Mouse (Mus musculus): ENCODE results near the gene Map3k12.

Gene Map3k12

DNA sequence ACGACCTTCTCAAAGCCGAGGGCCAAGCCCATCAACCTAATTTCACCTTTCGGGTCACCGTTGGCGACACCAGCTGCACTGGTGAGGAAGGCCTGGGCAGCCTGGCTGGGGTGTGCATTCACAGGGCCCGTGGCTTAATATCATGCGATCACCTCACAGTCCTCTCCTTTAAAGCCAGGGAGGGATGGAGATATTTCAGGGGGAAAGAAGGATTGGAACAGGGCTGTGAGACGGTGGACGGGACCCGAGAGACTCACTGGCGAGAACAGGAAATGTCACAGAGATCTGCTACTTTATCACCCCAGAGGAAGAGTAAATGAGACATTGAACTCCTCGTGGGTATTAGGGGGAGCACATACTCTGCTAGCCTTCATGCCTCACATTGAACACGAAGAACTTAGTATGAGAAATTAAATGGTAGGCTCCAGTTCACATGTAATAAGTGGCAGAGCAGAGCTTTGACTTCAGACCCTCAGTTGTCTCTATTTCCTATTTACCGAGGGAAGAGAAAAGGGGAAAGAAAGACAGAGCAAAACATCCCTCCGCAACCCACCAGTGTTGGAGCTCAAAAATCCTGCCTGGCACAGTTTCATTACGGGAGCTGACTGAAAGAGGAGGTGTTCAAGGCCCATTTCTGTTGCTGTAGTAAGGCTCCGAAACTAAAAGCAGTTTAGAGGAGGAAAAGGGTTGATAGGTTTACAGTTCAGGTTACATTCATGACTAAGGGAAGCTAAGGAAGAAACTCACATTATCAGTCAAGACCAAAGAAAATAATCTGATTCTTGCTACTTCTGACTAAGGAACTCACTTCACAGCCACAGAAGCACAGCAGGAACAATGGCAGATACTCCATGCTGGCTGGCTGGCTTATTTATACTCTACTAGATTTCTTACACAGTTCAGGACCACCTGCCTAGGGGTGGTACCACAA, 2.6 kb upstream of the Map3k12 start:
- no peak for DNase-seq (ENCODE audit: low spot score)

GRCm38 (mm10) chr15:102518859-102519201, 2.0 kb upstream of the Map3k12 start:
- DNase-seq (ENCODE audit: low spot score): no peak

DNA sequence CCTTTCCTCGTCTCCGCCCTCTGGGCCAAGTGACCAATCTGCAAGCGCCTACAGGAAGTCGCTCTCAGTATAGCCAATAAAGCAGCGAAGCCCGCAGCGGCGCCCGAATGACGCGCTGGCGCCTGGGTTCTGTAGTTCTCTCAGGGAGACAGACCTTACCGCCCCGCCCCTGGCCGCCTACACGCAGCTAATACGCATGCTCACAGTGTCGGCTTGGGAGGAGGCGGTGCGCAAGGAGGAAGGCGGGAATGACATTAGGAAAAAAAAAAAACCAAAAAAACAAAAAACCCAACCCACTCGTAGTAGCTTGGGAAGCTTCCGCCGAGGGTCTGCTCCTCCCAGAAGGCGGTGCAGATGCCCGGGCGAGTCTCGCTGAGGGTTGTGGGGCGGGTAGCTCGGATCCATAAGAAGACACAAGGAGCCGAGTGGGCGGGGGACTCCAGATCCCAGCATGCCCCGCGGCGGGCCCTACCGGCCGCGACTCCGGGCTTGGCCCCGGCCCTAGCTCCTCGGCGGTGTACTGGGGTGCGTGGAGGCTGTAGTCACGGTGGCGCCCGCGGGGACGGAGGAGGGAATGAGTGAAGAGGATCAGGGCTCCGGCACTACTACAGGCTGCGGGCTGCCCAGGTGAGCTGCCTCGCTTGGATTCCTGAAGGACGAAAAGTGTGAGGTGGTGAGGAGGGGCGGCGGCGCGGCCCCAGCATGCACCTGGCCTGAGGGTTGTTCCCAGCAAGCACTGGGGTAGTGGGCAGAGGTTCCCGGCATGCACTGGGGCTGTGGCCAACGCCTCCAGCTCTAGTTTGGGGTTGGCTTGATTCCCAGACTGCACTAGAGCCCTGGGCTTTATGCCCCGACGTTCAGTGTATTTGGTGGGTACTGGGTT, 1.4 kb upstream of the Map3k12 start, which contains the start of gene Tarbp2:
Gene Tarbp2 (plus strand): TSS at position 217 of the 883 bp plus-strand sequence.
- peak; percentile 99 for DNase-seq (ENCODE audit: low spot score)

DNA sequence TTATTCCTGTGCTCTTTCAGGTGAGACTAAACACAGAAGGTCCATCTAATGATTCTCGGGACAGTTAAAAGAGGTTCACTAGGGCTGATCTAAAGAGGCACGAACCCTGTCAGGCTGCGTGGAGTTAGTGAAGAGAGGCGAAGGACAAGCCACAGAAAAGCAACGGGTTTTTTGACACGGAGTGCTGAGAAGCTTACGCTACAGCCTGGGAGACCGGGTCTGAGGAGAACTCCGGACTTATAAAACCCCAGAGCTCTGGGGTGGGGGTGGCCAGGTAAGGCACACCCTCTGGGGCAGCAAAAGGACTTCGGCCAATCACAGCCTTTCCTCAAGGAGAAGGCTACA, 739 bp upstream of the Map3k12 start:
- no peak for DNase-seq (ENCODE audit: low spot score)

DNA sequence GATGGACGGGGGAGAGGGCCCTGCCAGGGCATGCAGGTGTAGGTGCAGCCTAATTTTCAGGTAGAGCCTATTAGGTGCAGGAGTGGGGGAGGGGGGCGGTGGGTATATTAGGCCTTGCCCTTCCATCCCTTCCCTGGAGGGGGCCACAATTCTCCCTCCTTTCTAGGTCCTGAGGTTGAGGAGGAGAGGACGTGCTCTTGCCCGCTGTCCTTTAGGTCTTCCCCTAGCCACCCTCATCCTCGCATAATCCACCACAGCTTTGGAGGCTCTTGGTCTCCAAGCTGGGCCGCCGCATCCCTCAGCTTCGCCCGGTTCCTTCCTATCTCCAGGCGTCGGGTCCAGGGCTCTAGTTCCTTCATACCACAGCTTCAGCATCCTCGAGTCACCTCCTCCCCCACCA, 571 bp downstream of the Map3k12 start:
- no peak for DNase-seq (ENCODE audit: low spot score)

GRCm38 (mm10) chr15:102515791-102516190, 1.1 kb downstream of the Map3k12 start:
- no peak for DNase-seq (ENCODE audit: low spot score)

DNA sequence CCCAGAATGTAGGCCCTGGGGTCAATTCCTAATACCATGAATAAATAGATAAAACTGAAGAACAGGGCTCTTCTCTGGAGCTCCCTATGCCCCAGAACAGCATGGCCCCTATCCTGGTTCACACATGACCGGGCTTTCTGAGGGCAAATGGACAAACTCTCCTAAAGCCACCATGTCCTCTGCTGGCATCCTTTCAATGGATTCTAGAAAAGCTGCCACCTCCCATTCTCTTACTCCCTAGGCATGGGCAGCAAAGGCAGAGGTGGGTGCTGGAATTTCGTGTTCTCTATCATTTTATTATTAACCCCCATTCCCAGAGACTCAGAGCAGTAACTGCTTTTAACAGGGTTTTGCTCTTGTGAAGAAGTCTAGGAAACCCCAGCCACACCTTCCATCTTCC, 1.6 kb downstream of the Map3k12 start:
- DNase-seq (ENCODE audit: low spot score): no peak

DNA sequence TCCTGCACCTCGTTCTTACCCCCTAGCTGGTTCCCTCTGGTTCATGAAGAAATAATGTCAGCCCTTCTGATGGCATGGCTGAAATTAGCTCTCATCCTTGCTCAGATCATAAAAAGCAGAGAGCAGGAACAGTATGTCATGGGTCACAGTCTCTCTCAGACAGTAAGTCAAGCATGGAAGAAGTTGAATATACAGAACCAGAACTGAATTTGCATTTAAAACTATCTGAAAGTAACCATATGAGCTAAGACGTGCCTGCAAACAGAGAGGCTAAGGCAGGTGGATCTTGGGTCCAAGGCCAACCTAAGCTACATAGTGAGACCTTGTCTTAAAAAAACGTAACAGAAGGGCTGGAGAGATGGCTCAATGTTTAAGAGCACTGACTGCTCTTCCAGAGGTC, 3.9 kb downstream of the Map3k12 start:
- DNase-seq (ENCODE audit: low spot score): no peak

DNA sequence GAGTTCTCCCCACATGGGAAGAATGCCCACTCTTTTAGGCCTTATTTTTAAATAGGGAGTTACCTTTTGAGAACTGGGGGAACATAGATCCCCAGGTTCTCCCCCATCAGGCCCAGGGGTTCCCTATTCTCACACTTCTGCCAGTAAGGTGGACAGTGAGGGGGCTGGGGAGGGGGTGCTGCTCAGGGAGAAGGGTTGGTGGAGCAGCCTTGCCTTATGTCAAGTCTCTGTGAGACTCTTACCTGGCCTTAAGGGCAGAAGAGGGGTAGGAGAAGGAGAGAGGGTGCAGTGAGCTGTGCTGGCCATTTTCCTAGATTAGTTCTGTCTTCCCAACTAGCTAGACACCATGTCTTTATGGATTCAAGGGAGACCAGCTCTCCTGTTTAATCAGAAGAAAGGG, 4.4 kb downstream of the Map3k12 start:
- no peak for DNase-seq (ENCODE audit: low spot score)

GRCm38 (mm10) chr15:102512010-102512409, 4.9 kb downstream of the Map3k12 start:
- DNase-seq (ENCODE audit: low spot score): no peak

- no peak for DNase-seq (ENCODE audit: low spot score)
Observed at GRCm38 (mm10) chr15:102511285-102511833, 5.5 kb downstream of the Map3k12 start.

GRCm38 (mm10) chr15:102510590-102511284, 6.1 kb downstream of the Map3k12 start:
- peak; percentile 70 for DNase-seq (ENCODE audit: low spot score)

GRCm38 (mm10) chr15:102510110-102510509, 6.8 kb downstream of the Map3k12 start:
- no peak for DNase-seq (ENCODE audit: low spot score)

DNA sequence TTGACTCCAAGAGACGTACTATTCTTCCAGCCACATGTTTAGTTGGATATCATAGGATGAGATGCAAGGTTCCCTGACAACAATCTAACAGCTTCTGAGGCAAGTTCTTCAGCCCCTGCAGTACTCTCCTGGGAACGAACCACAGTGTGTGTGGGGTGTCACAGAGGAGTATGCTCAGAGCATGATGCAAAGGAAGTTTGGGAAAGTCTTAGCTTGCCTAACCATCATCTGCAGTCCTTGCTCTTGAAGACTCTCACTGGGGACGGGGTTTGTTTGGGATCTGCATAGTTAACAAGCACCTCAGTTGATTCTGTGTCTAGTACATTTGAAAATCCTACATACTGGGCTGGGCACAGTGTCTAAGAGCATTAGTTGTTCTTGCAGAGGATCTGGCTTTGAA, 8.5 kb downstream of the Map3k12 start:
- DNase-seq (ENCODE audit: low spot score): no peak

DNA sequence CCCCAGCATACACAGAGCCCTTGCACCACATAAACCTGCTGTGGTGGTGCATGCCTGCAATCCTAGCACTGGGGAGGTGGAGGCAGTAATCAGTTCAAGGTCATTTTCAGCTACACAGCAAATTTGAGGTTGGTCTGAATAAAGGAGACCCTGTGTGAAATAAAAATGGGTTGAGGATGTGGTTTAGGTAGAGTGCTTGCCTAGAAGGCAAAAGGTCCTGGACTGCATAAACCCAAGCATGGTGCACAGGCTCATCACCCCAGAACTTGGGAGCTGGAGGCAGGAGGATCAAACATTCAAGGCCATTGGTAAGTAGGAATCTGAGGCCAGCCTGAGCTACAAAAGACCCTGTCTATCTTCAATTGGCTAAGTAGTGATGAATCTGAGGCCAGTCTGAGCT, 9.3 kb downstream of the Map3k12 start:
- no peak for DNase-seq (ENCODE audit: low spot score)

- no peak for DNase-seq (ENCODE audit: low spot score)
Observed at GRCm38 (mm10) chr15:102506864-102507263, 10.0 kb downstream of the Map3k12 start.

DNA sequence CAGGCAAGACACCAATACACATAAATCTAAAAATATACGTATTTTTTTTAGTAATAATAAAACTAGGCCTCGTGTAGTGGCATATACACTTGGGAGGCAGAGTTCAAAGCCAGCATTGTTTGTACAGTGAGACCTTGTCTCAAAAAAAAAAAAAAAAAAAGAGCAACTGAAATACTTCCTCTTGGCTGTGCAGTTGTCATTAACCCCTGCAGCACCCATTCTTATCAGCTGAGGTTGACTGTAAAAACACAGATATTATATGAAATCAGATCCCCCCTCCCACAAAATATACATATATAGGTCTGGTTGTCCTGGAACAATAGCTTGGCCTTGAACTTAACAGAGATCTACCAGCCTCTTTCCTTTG, 10.4 kb downstream of the Map3k12 start:
- no peak for DNase-seq (ENCODE audit: low spot score)

DNA sequence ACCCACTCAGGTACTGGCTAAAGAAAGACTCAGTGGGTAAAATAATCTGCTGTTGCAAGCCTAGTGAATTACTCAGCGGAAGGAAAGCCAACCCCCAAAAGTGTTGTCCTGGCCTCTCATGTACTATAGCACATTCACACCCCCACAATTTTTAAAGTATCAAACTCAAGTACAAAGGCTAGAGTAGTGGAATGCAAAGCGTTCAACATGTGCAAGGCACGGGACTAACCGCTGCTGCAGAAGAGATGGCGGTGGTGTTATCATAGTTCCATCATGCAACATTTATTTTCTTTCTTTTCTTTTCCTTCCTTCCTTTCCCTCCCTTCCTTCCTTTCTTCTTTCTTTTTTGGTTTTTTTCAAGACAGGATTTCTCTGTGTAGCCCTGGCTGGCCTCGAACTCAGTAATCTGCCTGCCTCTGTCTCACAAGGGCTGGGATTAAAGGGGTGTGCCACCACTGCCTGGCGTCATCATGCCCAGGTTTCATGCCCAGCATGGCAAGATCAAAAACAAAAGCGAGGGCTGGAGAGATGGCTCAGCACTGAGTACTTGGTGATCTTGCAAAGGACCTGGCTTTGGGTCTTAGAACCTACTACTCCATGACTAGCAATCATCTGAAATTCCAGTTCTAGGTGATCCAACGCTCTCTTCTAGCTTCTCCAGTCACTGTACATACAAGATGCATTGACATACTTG, 10.9 kb downstream of the Map3k12 start:
- DNase-seq (ENCODE audit: low spot score): no peak

- no peak for DNase-seq (ENCODE audit: low spot score)
Observed at GRCm38 (mm10) chr15:102505073-102505769, 11.6 kb downstream of the Map3k12 start.

GRCm38 (mm10) chr15:102503924-102504782, 12.7 kb downstream of the Map3k12 start:
- DNase-seq (ENCODE audit: low spot score): no peak
